Mouse (Mus musculus) kidney, embryonic 14.5 days (tissue): ENCODE data around the gene Hadha. TPM values are rescaled to one million over a fixed set of nuclear protein-coding genes. Genes with fewer than 3 reads are reported as not detected.
A peak's percentile ranks its signal among the peaks of the same experiment; 100 is the strongest.

ENCODE experiments used
- ATAC-seq: fragments of 200-750 bp; cut with Nextera tagmentation; 2 replicates; pipeline ENCODE4 v1.8.0; 2017; ENCODE audit warnings: moderate number of reproducible peaks, mild to moderate bottlenecking, moderate TSS enrichment, moderate library complexity; ENCODE audit not compliant: low FRiP score, low TSS enrichment
- H3K27ac ChIP-seq: fragments of 300-500 bp; sonication (generic); 2 replicates; pipeline ENCODE4 v1.5.1; 2014; ENCODE audit warnings: low read depth, mild to moderate bottlenecking, low read length, moderate library complexity, mixed read lengths
- H3K27me3 ChIP-seq: fragments of 300-500 bp; sonication (generic); 2 replicates; pipeline ENCODE4 v1.6.1; 2014; ENCODE audit warnings: mild to moderate bottlenecking, low read length; ENCODE audit not compliant: control insufficient read depth, insufficient read depth
- H3K36me3 ChIP-seq: fragments of 300-500 bp; sonication (generic); 2 replicates; pipeline ENCODE4 v1.6.1; 2014; ENCODE audit warnings: low read length, mixed read lengths; ENCODE audit not compliant: control insufficient read depth, insufficient read depth
- H3K4me1 ChIP-seq: fragments of 300-500 bp; sonication (generic); 2 replicates; pipeline ENCODE4 v1.6.1; 2014; ENCODE audit warnings: low read length, mixed read lengths; ENCODE audit not compliant: control insufficient read depth, insufficient read depth
- H3K4me2 ChIP-seq: fragments of 300-500 bp; sonication (generic); replicated peaks from 2 replicates; pipeline ENCODE4 v1.6.1; 2014; ENCODE audit warnings: low read depth, mild to moderate bottlenecking, low read length
- H3K4me3 ChIP-seq: fragments of 300-500 bp; sonication (generic); 2 replicates; pipeline ENCODE4 v1.5.1; 2014; ENCODE audit warnings: mild to moderate bottlenecking, low read length
- H3K9ac ChIP-seq: fragments of 300-500 bp; sonication (generic); 2 replicates; pipeline ENCODE4 v1.6.1; 2014; ENCODE audit warnings: low read depth, mild to moderate bottlenecking, low read length, moderate library complexity
- H3K9me3 ChIP-seq: fragments of 300-500 bp; sonication (generic); 2 replicates; pipeline ENCODE4 v1.6.1; 2016; ENCODE audit warnings: low read length; ENCODE audit not compliant: control insufficient read depth
- WGBS: fragments of 180-500 bp; shearing (Covaris S2); extraction: QIAGEN DNeasy Blood & Tissue Kit; methylation state at CpG from one replicate; pipeline ENCODE4 v1.1.7; 2014; 5-methylcytosine and 5-hydroxymethylcytosine counted together
- polyA plus RNA-seq: library from polyadenylated mRNA; unstranded; fragments of >200 nt; fragmentation: Nextera tagmentation; extraction: Ambion mirVana; gene quantifications from 2 replicates; pipeline ENCODE4 v1.2.1, GENCODE M21; 2014

Hadha gene
- polyA plus RNA-seq, 1 experiment from 2014 or later = 119 TPM

DNA sequence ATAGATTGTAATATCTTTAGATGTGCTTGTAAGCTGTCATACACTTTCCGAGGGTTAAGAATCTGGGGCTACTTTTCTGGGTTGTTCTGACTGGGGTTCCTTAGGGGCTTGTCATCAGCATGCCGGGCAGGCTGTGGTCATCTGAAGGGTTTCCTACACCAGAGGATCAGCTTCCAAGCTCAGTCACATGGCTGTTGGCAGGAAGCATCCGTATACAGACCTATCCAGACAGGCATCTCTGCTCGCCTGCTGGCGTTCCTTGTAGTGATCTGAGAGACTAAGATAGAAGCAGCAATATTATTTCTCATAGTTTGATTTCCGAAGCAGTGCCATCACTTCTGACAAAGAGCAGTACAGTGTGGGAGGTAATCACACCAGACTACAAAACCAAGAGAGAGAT lies 4.6 kb upstream of the Hadha start:
- Histone ChIP-seq H3K4me2 (no peak overlapping the region), H3K27ac (no peak overlapping the region), H3K27me3 (no peaks in the 10 kb centered on the region), H3K4me3 (no peak overlapping the region), H3K9ac (no peak overlapping the region), H3K9me3 (no peaks in the 10 kb centered on the region), H3K36me3 (no peaks in the 10 kb centered on the region), H3K4me1 (peaks cover 7% of the 10 kb centered on the region; the same call in 1 of the 2 replicates)
- WGBS = 82% methylated on average over 6 of the region's 6 CpGs
- no peak for ATAC-seq

DNA sequence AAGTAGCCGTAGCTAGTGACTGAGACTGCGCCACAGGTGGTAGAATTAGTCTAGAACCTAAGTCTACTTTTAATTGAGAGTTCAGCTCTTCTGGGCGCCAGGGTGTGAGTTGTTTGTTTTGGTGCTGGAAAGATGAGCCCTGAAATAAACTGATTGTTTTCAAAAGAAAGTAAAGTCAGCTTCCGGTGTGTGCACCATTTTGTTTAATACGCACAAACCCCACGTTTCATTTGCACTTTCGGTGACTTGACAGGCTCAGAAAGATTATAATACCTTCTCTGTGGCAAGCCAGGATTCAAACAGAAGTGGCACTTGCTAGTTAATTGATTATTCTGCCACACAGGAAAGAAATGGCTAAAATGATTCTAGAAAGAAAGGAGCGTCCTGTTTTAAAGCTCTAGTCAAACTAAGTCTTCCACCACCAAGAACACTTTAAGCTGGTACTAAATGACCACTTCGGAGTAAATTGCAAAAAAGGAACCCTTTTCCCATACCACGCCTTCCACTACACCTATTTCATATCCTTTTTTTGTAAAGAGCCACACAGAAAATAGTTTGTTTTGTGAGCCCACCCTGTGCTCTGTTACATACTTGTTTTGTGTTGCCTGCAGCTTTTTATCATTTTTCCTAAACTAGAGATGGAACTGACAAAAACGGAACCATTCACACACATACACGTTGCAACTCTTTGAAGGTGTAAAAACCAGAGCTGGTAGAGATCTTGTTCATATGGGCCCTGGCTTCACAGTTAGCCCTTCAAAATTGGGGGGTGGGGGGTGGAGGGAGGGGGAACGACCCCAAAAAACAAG lies 1.1 kb upstream of the Hadha start:
- 34% methylated on average over 13 of the region's 13 CpGs for WGBS
- Histone ChIP-seq H3K27ac (peak overlapping the region; percentile 68; the same call in 1 of the 2 replicates), H3K36me3 (no peaks in the 10 kb centered on the region), H3K9me3 (no peaks in the 10 kb centered on the region), H3K4me2 (peak overlapping the region; percentile 48), H3K27me3 (no peaks in the 10 kb centered on the region), H3K9ac (peak overlapping the region; percentile 82), H3K4me1 (peaks cover 7% of the 10 kb centered on the region; the same call in 1 of the 2 replicates), H3K4me3 (peak overlapping the region; percentile 83)
- ATAC-seq = no peak

DNA sequence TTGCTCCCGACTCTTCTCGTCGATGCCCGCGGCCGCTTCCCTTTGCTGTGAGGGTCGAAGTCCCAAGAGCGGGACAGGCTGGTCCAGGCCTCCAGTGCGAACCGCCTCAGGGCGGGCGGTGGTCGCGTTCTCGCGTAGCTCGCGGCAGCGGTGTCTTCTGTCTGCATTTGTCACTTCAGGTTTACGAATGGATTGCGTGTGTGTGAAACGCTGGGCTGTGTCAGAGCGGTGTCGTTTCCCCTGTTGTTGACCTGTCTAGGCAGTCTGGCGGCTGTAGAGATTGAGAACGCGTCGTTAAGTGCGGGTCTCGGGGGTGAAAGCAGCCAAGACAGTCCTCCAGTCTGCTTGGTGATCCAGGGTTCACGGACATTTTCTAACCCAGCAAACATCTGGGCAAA lies 432 bp upstream of the Hadha start:
- Histone ChIP-seq H3K4me3 (peak overlapping the region; percentile 83), H3K36me3 (no peaks in the 10 kb centered on the region), H3K4me1 (peaks cover 7% of the 10 kb centered on the region; the same call in 1 of the 2 replicates), H3K9me3 (no peaks in the 10 kb centered on the region), H3K27me3 (no peaks in the 10 kb centered on the region), H3K9ac (peak overlapping the region; percentile 82), H3K4me2 (peak overlapping the region; percentile 48), H3K27ac (peak overlapping the region; percentile 68)
- ATAC-seq = peak; percentile 78
- under 1% methylated on average over 31 of the region's 31 CpGs for WGBS

DNA sequence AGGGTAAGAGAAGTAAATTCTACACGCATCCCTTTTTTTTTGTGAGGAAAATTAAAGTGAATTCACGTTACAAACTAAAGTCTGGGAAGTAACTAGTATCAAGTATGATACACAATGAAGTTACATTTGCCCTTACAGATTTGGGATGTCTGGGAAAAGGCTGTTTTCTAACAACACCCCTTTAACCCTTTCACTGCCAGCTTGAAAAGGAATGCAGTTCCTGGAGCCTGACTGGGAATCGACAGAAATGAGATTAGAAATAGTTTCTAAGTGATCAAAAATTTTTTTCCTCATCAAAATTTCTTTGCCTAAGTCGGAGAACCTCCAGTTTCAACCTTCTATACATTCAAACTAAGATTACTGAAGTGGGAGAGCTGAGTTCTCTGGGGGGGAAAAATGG lies 949 bp downstream of the Hadha start:
- H3K4me2 ChIP-seq = peak overlapping the region; percentile 48
- no peaks in the 10 kb centered on the region for H3K27me3 ChIP-seq
- no peak overlapping the region for H3K27ac ChIP-seq
- no peak for ATAC-seq
- no peaks in the 10 kb centered on the region for H3K36me3 ChIP-seq
- H3K4me3 ChIP-seq = peak overlapping the region; percentile 83
- peaks cover 7% of the 10 kb centered on the region; the same call in 1 of the 2 replicates for H3K4me1 ChIP-seq
- peak overlapping the region; percentile 82 for H3K9ac ChIP-seq
- 20% methylated on average over 4 of the region's 4 CpGs for WGBS
- H3K9me3 ChIP-seq = no peaks in the 10 kb centered on the region

DNA sequence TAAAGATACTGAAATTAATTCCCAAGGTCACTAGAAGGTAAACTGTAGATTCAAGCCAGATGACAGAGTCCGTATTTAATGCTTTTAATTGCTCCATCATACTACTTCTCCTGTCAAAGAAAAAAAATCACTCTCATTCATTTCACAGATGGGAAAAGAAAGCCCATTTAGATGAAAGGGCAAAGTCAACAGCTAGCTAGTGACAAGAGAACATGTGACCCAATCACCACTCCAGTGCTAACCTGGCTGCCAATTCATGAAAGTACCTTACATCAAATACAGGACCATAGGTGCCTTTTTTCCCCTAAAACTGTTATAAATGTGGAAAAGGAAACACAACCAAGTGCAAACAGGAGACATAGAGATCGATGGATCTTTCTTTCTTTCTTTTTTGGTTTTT lies 1.7 kb downstream of the Hadha start:
- Histone ChIP-seq H3K27me3 (no peaks in the 10 kb centered on the region), H3K4me2 (no peak overlapping the region), H3K4me1 (peaks cover 7% of the 10 kb centered on the region; the same call in 1 of the 2 replicates), H3K9ac (no peak overlapping the region), H3K4me3 (no peak overlapping the region), H3K27ac (no peak overlapping the region), H3K36me3 (no peaks in the 10 kb centered on the region), H3K9me3 (no peaks in the 10 kb centered on the region)
- no peak for ATAC-seq
- 92% methylated on average over 2 of the region's 2 CpGs for WGBS

DNA sequence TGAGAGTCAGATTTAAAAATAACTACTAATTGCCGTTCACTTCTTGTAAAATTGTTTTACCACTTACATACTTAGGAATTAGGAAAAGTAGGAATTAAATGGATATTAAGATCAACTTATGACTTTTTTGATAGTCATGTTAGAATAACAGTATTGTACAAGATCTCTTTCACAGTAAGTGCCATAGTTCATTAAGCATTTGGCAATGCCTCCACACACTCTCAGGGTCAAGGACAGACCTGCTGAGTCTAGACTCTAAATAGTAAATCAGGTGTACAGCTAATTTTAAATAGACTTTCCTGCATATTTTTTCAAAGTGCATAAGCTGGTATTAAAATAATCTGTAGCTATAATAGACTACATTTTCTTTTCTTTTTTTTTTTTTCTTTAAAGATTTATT lies 2.5 kb downstream of the Hadha start:
- Histone ChIP-seq H3K36me3 (no peaks in the 10 kb centered on the region), H3K27me3 (no peaks in the 10 kb centered on the region), H3K4me2 (no peak overlapping the region), H3K9me3 (no peaks in the 10 kb centered on the region), H3K4me1 (peaks cover 7% of the 10 kb centered on the region; the same call in 1 of the 2 replicates), H3K4me3 (no peak overlapping the region), H3K9ac (no peak overlapping the region), H3K27ac (no peak overlapping the region)
- 84% methylated on average over 1 of the region's 1 CpGs for WGBS
- no peak for ATAC-seq

DNA sequence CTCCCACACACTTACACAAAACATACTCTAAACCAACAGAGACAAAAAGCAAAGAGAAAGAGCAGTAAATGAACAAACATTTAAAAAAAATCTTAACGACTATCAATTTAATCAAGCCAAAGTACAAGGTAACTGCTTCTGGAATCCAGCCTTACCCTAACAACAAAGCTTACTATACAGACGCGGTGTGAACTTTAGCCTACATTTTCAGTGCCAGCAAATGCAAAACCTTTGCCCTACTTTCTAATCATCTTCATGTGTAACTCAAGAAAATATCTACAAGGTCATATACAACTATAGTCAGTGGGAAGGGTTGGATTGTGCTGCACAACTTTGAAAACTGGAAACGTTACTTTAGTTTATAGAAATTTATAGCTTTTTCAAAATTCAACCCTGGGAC lies 3.0 kb downstream of the Hadha start:
- Histone ChIP-seq H3K4me1 (peaks cover 7% of the 10 kb centered on the region; the same call in 1 of the 2 replicates), H3K4me3 (no peak overlapping the region), H3K27me3 (no peaks in the 10 kb centered on the region), H3K36me3 (peaks cover under 1% of the 10 kb centered on the region; the same call in 1 of the 2 replicates), H3K9ac (no peak overlapping the region), H3K4me2 (no peak overlapping the region), H3K9me3 (no peaks in the 10 kb centered on the region), H3K27ac (no peak overlapping the region)
- 79% methylated on average over 4 of the region's 4 CpGs for WGBS
- no peak for ATAC-seq

DNA sequence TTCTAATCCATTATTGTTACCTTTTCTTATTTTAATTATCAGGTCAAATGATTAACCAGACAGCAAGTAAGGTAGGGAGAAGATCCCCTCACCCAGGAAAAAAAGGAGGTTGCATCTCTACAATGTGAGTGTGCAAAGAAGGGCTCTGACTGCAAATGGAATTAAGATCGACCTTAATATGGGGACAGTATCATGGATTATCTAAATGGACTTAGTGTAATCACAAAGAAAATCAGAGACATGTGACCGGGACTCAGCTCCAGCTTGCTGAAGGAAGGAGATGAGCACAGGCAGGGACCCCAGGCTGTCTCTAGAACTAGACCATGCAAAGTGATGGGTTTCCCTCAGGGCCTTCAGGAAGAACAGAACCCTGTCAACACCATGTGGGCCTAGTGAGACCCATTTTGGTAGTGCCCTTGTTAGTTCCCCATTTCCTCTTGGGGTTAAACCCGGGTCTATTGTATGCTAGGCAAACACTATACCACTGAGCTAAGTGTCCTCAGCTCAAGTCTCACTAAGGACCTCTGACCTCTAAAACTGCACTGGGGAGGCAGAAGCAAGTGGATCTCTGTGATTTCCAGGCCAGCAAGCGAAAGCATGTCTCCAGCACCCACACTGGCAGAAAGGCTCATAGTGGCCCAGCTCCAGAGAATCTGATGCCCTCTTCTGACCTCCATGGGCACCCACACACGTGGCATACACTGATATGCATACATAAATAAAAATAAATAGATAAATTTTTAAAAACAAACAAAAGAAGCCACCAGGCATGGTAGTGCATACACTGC lies 6.6 kb downstream of the Hadha start:
- ATAC-seq = no peak
- WGBS = 91% methylated on average over 5 of the region's 5 CpGs
- Histone ChIP-seq H3K4me3 (no peak overlapping the region), H3K9me3 (no peaks in the 10 kb centered on the region), H3K4me2 (no peak overlapping the region), H3K27ac (no peak overlapping the region), H3K4me1 (no peaks in the 10 kb centered on the region), H3K36me3 (peaks cover 29% of the 10 kb centered on the region), H3K27me3 (no peaks in the 10 kb centered on the region), H3K9ac (no peak overlapping the region)

DNA sequence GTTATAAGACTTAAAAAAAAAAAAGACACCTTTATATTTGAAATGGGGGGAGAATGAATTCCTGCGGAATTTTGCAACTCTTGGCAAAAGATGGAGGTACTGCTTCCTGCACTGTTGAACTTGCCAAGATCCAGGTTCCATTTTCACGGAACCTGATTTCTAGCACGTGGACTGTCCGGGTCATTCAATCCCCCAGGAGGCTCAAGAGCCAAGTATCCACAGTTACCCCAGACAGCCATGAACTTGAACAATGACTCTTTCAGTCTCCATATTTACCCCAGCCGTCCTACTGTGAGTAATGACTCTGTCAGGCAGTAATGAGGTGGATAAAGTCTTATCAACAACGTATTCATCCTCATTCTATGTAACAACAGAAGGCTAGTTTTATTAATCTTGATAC lies 8.4 kb downstream of the Hadha start:
- H3K4me1 ChIP-seq = no peaks in the 10 kb centered on the region
- no peak overlapping the region for H3K9ac ChIP-seq
- no peaks in the 10 kb centered on the region for H3K27me3 ChIP-seq
- ATAC-seq = no peak
- no peak overlapping the region for H3K27ac ChIP-seq
- H3K36me3 ChIP-seq = peaks cover 47% of the 10 kb centered on the region
- 94% methylated on average over 6 of the region's 6 CpGs for WGBS
- H3K9me3 ChIP-seq = no peaks in the 10 kb centered on the region
- no peak overlapping the region for H3K4me2 ChIP-seq
- no peak overlapping the region for H3K4me3 ChIP-seq
